Mouse (Mus musculus) MEL (cell line): ENCODE data around the gene Usp32.

Source experiments
- CTCF ChIP-seq, 3 experiments: IDR thresholded peaks in 2 of 3; conservative IDR thresholded peaks in 1 of 3; 2 replicates each; pipeline ENCODE4 v1.5.1; 2011 to 2012; ENCODE audit warnings: low read length in 3 of 3, low read depth in 2 of 3, mild to moderate bottlenecking in 2 of 3, improper control_type of control experiment in 1 of 3, inconsistent platforms in 1 of 3, mixed read lengths in 1 of 3, moderate library complexity in 1 of 3; ENCODE audit not compliant: control insufficient read depth in 1 of 3, insufficient read depth in 1 of 3, poor library complexity in 1 of 3, severe bottlenecking in 1 of 3
- EP300 ChIP-seq, 2 experiments: IDR thresholded peaks; 2 replicates each; pipeline ENCODE4 v1.6.1; 2011; ENCODE audit warnings: improper control_type of control experiment in 2 of 2, low read length in 2 of 2, low read depth in 1 of 2, mild to moderate bottlenecking in 1 of 2
- GATA1 ChIP-seq: IDR thresholded peaks from 2 replicates; pipeline ENCODE4 v1.6.1; 2011; ENCODE audit warnings: low read depth, low read length, improper control_type of control experiment
- MAFK ChIP-seq: IDR thresholded peaks from 2 replicates; pipeline ENCODE4 v1.6.1; 2011; ENCODE audit warnings: low read depth, mild to moderate bottlenecking, low read length, improper control_type of control experiment, borderline replicate concordance
- MAX ChIP-seq: IDR thresholded peaks from 2 replicates; pipeline ENCODE4 v1.6.1; 2011; ENCODE audit warnings: low read length, improper control_type of control experiment
- MXI1 ChIP-seq: IDR thresholded peaks from 2 replicates; pipeline ENCODE4 v1.6.1; 2011; ENCODE audit warnings: mild to moderate bottlenecking, low read depth, low read length, improper control_type of control experiment
- NELFE ChIP-seq: IDR thresholded peaks from 2 replicates; pipeline ENCODE4 v1.6.1; 2011; ENCODE audit warnings: low read depth, low read length, improper control_type of control experiment
- POLR2A ChIP-seq, 2 experiments: IDR thresholded peaks; 2 replicates each; pipeline ENCODE4 v1.6.1; 2011 to 2012; ENCODE audit warnings: low read length in 2 of 2, mild to moderate bottlenecking in 2 of 2, control low read depth in 1 of 2, improper control_type of control experiment in 1 of 2, low read depth in 1 of 2, moderate library complexity in 1 of 2; ENCODE audit not compliant: control insufficient read depth in 1 of 2, insufficient read depth in 1 of 2, poor library complexity in 1 of 2
- RCOR1 ChIP-seq: IDR thresholded peaks from 2 replicates; pipeline ENCODE4 v1.6.1; 2012; ENCODE audit warnings: low read depth, mild to moderate bottlenecking, inconsistent platforms, low read length, improper control_type of control experiment
- USF1 ChIP-seq: IDR thresholded peaks from 2 replicates; pipeline ENCODE4 v1.6.1; 2014; ENCODE audit warnings: low read depth, mild to moderate bottlenecking, inconsistent platforms, low read length, improper control_type of control experiment, moderate library complexity
- ZNF384 ChIP-seq: IDR thresholded peaks from 2 replicates; pipeline ENCODE4 v1.6.1; 2012; ENCODE audit warnings: low read depth, mild to moderate bottlenecking, inconsistent platforms, low read length, improper control_type of control experiment

GRCm38 (mm10) chr11:85138776-85139474 is 1.0 kb downstream of the Usp32 start:
- TF ChIP-seq RCOR1 (no peak), CTCF (IDR thresholded peaks at IDR 0.05 in 2 of 3, conservative IDR thresholded peaks at IDR 0.05 in 1 of 3; ENCODE audit: control insufficient read depth in 1 of 3, insufficient read depth in 1 of 3, low read depth in 2 of 3, low read length in 3 of 3, poor library complexity in 1 of 3, severe bottlenecking in 1 of 3) (no peak), MAX (no peak), MAFK (no peak), POLR2A (IDR thresholded peaks at IDR 0.05; ENCODE audit: control insufficient read depth in 1 of 2, insufficient read depth in 1 of 2, low read depth in 1 of 2, low read length in 2 of 2, poor library complexity in 1 of 2) (no peak), USF1 (peak; percentile 25; the same call in 1 of the 2 replicates), MXI1 (no peak), NELFE (no peak), GATA1 (no peak), EP300 (IDR thresholded peaks at IDR 0.05; ENCODE audit: low read depth in 1 of 2, low read length in 2 of 2) (no peak), ZNF384 (peak; percentile 91)
